Mouse (Mus musculus) T-helper 1 cell (primary cell): ENCODE results near the gene Gm10577.

Experiments
- in situ Hi-C: fragments of 300-600 bp; cut with MboI, MseI; formaldehyde crosslinking; loops from one replicate; pipeline ENCODE4 v1.15.1; 2025; ENCODE audit warnings: high pct_unique_total_duplicates

Gm10577 gene

GRCm38 (mm10) chr4:100995617-100996016, 24.9 kb downstream of the Gm10577 start:
- in situ Hi-C loops, result loop anchor here (5.0 kb wide), 2 partner anchors 152 to 327 kb away; no protein-coding TSS in a partner anchor

GRCm38 (mm10) chr4:100994442-100995255, 25.8 kb downstream of the Gm10577 start:
- in situ Hi-C loops, result loop anchor here (5.0 kb wide), 2 partner anchors 153 to 328 kb away; no protein-coding TSS in a partner anchor

GRCm38 (mm10) chr4:100992086-100992485, 28.4 kb downstream of the Gm10577 start:
- in situ Hi-C loops, result no loop called here

- in situ Hi-C loops, result no loop called here
Measured at GRCm38 (mm10) chr4:100990996-100991395, 29.5 kb downstream of the Gm10577 start.

GRCm38 (mm10) chr4:100988231-100988799, 32.2 kb downstream of the Gm10577 start:
- in situ Hi-C loops, result no loop called here

GRCm38 (mm10) chr4:100987187-100987586, 33.3 kb downstream of the Gm10577 start:
- in situ Hi-C loops, result no loop called here

- in situ Hi-C loops, result no loop called here
Measured at GRCm38 (mm10) chr4:100977522-100977921, 43.0 kb downstream of the Gm10577 start.

- in situ Hi-C loops, result no loop called here
Measured at GRCm38 (mm10) chr4:100974455-100975035, 46.0 kb downstream of the Gm10577 start.

GRCm38 (mm10) chr4:100973641-100974454, 46.6 kb downstream of the Gm10577 start:
- in situ Hi-C loops, result no loop called here
